In the genomic region with DNA sequence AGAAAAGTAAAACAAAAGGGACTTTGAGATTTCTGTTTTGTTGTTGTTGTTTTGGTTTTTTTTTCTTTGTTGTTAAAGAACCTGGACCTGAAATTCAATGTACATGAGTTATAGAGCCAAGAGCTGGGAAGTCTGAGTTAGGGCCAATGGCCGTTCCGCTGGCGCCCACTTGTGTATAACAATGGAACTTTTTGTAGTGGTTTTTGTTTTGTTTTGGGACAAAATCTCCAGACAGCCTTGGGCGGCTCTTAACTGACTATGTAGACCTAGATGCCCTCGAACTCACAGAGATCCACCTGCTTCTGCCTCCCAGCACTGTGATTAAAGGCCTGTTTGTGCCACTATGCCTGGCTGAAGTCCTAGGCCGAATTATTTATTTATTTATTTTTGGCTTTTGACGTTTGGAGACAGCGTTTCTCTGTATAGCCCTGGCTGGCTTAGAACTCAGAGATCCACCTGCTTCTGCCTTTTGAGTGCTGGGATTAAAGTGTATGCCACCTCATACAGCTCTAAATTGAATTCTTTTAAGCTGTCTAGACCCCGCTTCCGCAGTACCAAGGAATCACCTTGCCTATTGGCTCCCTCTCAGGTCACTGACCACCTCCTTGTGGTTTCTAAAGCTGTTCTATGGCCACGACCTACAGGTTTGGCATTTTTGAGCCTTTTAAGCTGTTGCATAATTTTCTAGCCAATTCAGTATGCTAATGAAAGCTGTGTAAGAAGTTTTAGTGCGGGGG, we compare ENCODE assay signal across 8 mouse cellular contexts. TPM values are rescaled to one million over a fixed set of nuclear protein-coding genes. Genes with fewer than 3 reads are reported as not detected.
A peak's percentile ranks its signal among the peaks of the same experiment; 100 is the strongest.
DNase-seq lines count a peak whose midpoint lies in the region; ATAC-seq and TF ChIP-seq lines count a peak whose summit lies in the region.

No protein-coding gene starts in this region.

- peaks cover 2% of the 10 kb centered on the region; the same call in 1 of the 2 replicates for H3K79me2 ChIP-seq in heart, adult 2 months (replicated peaks; ENCODE audit: control insufficient read depth, insufficient read depth, low read length)

- H3K4me1 ChIP-seq in heart, adult 2 months (ENCODE audit: control insufficient read depth, insufficient read depth, low read length), result no peaks in the 10 kb centered on the region; the same call in none of the 2 replicates
- H3K4me1 ChIP-seq in liver, embryonic 15.5 days (replicated peaks), result peaks cover 25% of the 10 kb centered on the region
- H3K4me1 ChIP-seq in neural tube, embryonic 11.5 days (ENCODE audit: control insufficient read depth, insufficient read depth, low read length), result no peaks in the 10 kb centered on the region

- WGBS in heart, adult 2 months, result 32% methylated on average over 12 of the region's 12 CpGs
- WGBS in liver, embryonic 15.5 days (ENCODE audit: insufficient replicate concordance), result 29% methylated on average over 12 of the region's 12 CpGs
- WGBS in neural tube, embryonic 11.5 days, result 46% methylated on average over 12 of the region's 12 CpGs

- peak overlapping the region; percentile 52 for H3K4me3 ChIP-seq in heart, adult 2 months
- H3K4me3 ChIP-seq in liver, embryonic 15.5 days (replicated peaks), result peak overlapping the region; percentile 40
- H3K4me3 ChIP-seq in neural tube, embryonic 11.5 days (ENCODE audit: low read depth, low read length), result no peak overlapping the region

- H3K27ac ChIP-seq in heart, adult 2 months, result peak overlapping the region; percentile 47; the same call in 1 of the 2 replicates
- no peak overlapping the region for H3K27ac ChIP-seq in liver, embryonic 15.5 days (replicated peaks)
- H3K27ac ChIP-seq in neural tube, embryonic 11.5 days (ENCODE audit: low read depth, low read length), result no peak overlapping the region

- TF ChIP-seq CTCF in heart, adult 2 months (IDR thresholded peaks at IDR 0.05), result peak; percentile 92

- no peaks in the 10 kb centered on the region for H3K9me3 ChIP-seq in liver, embryonic 15.5 days (replicated peaks)
- no peaks in the 10 kb centered on the region for H3K9me3 ChIP-seq in neural tube, embryonic 11.5 days (ENCODE audit: control insufficient read depth, low read length)

- DNase-seq in A20 (ENCODE audit: low read depth, low spot score) (peak; percentile 87), MEL-GATA-1-ER (ENCODE audit: extremely low read depth, low read depth) (peak; percentile 56)
- peak; percentile 33 to 58 for DNase-seq in cerebellum, postnatal 14 days
- DNase-seq in heart, adult 2 months, result peak; percentile 55 to 58
- peak; percentile 64 for DNase-seq in kidney, adult 18-20 months
- peak; percentile 43 for DNase-seq in neural tube, embryonic 11.5 days (ENCODE audit: low spot score)
- DNase-seq in urinary bladder, postnatal 36 days (ENCODE audit: low spot score in 2 of 2), result peak; percentile 43 to 55

- no peaks in the 10 kb centered on the region for H3K36me3 ChIP-seq in heart, adult 2 months (ENCODE audit: control insufficient read depth, insufficient read depth, low read length)
- H3K36me3 ChIP-seq in liver, embryonic 15.5 days (replicated peaks), result peaks cover 5% of the 10 kb centered on the region
- no peaks in the 10 kb centered on the region for H3K36me3 ChIP-seq in neural tube, embryonic 11.5 days (ENCODE audit: control insufficient read depth, insufficient read depth, low read length)

- intact Hi-C loops in heart, adult 2 months (cut with DNase I), result loop anchor here (5.0 kb wide), 2 partner anchors 200 to 410 kb away; partner anchors contain the start of genes 1810024B03Rik and Snrnp200

- no peak for TF ChIP-seq EP300 in heart, adult 2 months (IDR thresholded peaks at IDR 0.05; ENCODE audit: insufficient read depth, low read depth, low read length)

- H3K4me2 ChIP-seq in liver, embryonic 15.5 days, result peak overlapping the region; percentile 58
- no peak overlapping the region for H3K4me2 ChIP-seq in neural tube, embryonic 11.5 days (ENCODE audit: low read depth)

- peak overlapping the region; percentile 66 for H3K9ac ChIP-seq in heart, adult 2 months (ENCODE audit: low read depth, low read length)
- H3K9ac ChIP-seq in liver, embryonic 15.5 days, result peak overlapping the region; percentile 27; the same call in 1 of the 2 replicates
- no peak overlapping the region for H3K9ac ChIP-seq in neural tube, embryonic 11.5 days (ENCODE audit: low read length)

- no peak for TF ChIP-seq POLR2A in heart, adult 2 months (IDR thresholded peaks at IDR 0.05; ENCODE audit: insufficient read depth, low read depth, low read length)

- ATAC-seq in liver, embryonic 15.5 days (ENCODE audit: insufficient read depth), result no peak
- no peak for ATAC-seq in neural tube, embryonic 11.5 days (ENCODE audit: insufficient read depth, low FRiP score, low TSS enrichment)

- H3K27me3 ChIP-seq in heart, adult 2 months (ENCODE audit: control insufficient read depth, insufficient read depth, low read length), result no peaks in the 10 kb centered on the region
- 0 out of 2 replicates have a peak, but pooled peaks cover 4% of the 10 kb centered on the region for H3K27me3 ChIP-seq in liver, embryonic 15.5 days
- no peaks in the 10 kb centered on the region for H3K27me3 ChIP-seq in neural tube, embryonic 11.5 days (ENCODE audit: control insufficient read depth, insufficient read depth, low read length)

RNA-seq across cellular contexts. Expression of gene Ap4e1, which starts 1.7 kb away (rescaled TPM):
- 1 to 10 TPM; 5.6 to 6.2 TPM for total RNA-seq in heart, adult 2 months (2021)
- 1.9 and 3.6 TPM in 2 replicates for polyA plus RNA-seq in heart, adult 2 months (2012; rRNA removed)
- 3.9 and 4.4 TPM in 2 replicates for polyA plus RNA-seq in liver, embryonic 15.5 days (2015; fragmentation: Nextera tagmentation; extraction: Ambion mirVana)
- polyA plus RNA-seq in neural tube, embryonic 11.5 days (2014; fragmentation: Nextera tagmentation; extraction: Ambion mirVana), result 9.0 and 10.7 TPM in 2 replicates
